Mouse (Mus musculus) liver, postnatal 0 days (tissue): ENCODE data around the gene Nfat5. TPM values are rescaled to one million over a fixed set of nuclear protein-coding genes. Genes with fewer than 3 reads are reported as not detected.
A peak's percentile ranks its signal among the peaks of the same experiment; 100 is the strongest.

ENCODE experiments used
- ATAC-seq: fragments of 200-750 bp; cut with Nextera tagmentation; 2 replicates; pipeline ENCODE4 v1.8.0; 2017; ENCODE audit warnings: mild to moderate bottlenecking, moderate library complexity
- DNase-seq: peaks from one replicate; pipeline ENCODE4 v3.0.0-alpha.2; 2016
- H3K27ac ChIP-seq: fragments of 300-500 bp; sonication (generic); 2 replicates; pipeline ENCODE4 v1.5.1; 2014; ENCODE audit warnings: antibody characterized with exemption, moderate library complexity, mild to moderate bottlenecking, low read depth
- H3K27me3 ChIP-seq: fragments of 300-500 bp; sonication (generic); 2 replicates; pipeline ENCODE4 v1.6.1; 2014; ENCODE audit warnings: low read length, control low read depth, mixed read lengths; ENCODE audit not compliant: insufficient read depth
- H3K36me3 ChIP-seq: fragments of 300-500 bp; sonication (generic); replicated peaks from 2 replicates; pipeline ENCODE4 v1.6.1; 2014; ENCODE audit warnings: mild to moderate bottlenecking, control low read depth, low read length, moderate library complexity, mixed read lengths; ENCODE audit not compliant: insufficient read depth
- H3K4me1 ChIP-seq: fragments of 300-500 bp; sonication (generic); 2 replicates; pipeline ENCODE4 v1.6.1; 2014; ENCODE audit warnings: antibody characterized with exemption, mild to moderate bottlenecking, control low read depth; ENCODE audit not compliant: insufficient read depth
- H3K4me2 ChIP-seq: fragments of 300-500 bp; sonication (generic); 2 replicates; pipeline ENCODE4 v1.6.1; 2014; ENCODE audit warnings: low read depth, mild to moderate bottlenecking, low read length, moderate library complexity, mixed read lengths
- H3K4me3 ChIP-seq: fragments of 300-500 bp; sonication (generic); 2 replicates; pipeline ENCODE4 v1.5.1; 2014; ENCODE audit warnings: low read depth, low read length
- H3K9ac ChIP-seq: fragments of 300-500 bp; sonication (generic); replicated peaks from 2 replicates; pipeline ENCODE4 v1.6.1; 2014; ENCODE audit warnings: mild to moderate bottlenecking, moderate library complexity
- H3K9me3 ChIP-seq: fragments of 300-500 bp; sonication (generic); 2 replicates; pipeline ENCODE4 v1.6.1; 2016; ENCODE audit warnings: mild to moderate bottlenecking, control low read depth, low read length, mixed read lengths
- CTCF ChIP-seq: sonication (generic); IDR thresholded peaks from 2 replicates; pipeline ENCODE4 v1.5.1; 2016; ENCODE audit warnings: antibody characterized with exemption, low read depth
- EP300 ChIP-seq: IDR thresholded peaks from 2 replicates; pipeline ENCODE4 v1.6.1; 2016; ENCODE audit warnings: antibody characterized with exemption, low read depth, mild to moderate bottlenecking
- WGBS: fragments of 180-500 bp; shearing (Covaris S2); extraction: QIAGEN DNeasy Blood & Tissue Kit; methylation state at CpG from one replicate; pipeline ENCODE4 v1.1.7; 2014; ENCODE audit not compliant: insufficient replicate concordance; 5-methylcytosine and 5-hydroxymethylcytosine counted together
- polyA plus RNA-seq: library from polyadenylated mRNA; unstranded; fragments of >200 nt; fragmentation: Nextera tagmentation; extraction: Ambion mirVana; gene quantifications from 2 replicates; pipeline ENCODE4 v1.2.1, GENCODE M21; 2015

The Nfat5 gene
- polyA plus RNA-seq, 1 experiment from 2014 or later = 1.6 TPM

DNA sequence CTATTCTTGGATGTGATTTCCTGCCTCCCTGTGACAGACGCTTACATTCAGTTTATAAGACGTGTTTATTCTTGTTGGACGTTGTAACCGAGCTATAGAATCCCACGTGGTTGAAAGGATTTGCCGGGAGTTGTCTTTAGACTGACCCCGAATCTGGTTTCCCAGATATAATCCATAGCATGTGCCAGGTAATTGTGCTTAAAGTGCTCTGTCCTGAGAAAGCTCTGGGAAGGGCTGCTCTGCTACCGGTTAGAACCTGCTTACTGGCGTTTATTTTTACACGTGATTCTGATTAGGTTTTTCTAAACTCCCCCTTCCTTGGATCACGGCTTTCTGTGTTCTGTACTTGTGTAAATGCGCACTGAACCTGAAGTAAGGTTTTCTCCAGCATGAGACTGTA lies 104.4 kb downstream of the Nfat5 start:
- H3K4me3 ChIP-seq = no peak overlapping the region
- DNase-seq = no peak
- H3K36me3 ChIP-seq = no peaks in the 10 kb centered on the region
- WGBS = 69% methylated on average over 12 of the region's 12 CpGs
- no peak overlapping the region for H3K27ac ChIP-seq
- no peak for ATAC-seq
- peaks cover 6% of the 10 kb centered on the region for H3K4me1 ChIP-seq
- no peaks in the 10 kb centered on the region for H3K27me3 ChIP-seq
- no peaks in the 10 kb centered on the region for H3K9me3 ChIP-seq
- H3K4me2 ChIP-seq = no peak overlapping the region
- TF ChIP-seq EP300 (no peak), CTCF (no peak)
- H3K9ac ChIP-seq = no peak overlapping the region

DNA sequence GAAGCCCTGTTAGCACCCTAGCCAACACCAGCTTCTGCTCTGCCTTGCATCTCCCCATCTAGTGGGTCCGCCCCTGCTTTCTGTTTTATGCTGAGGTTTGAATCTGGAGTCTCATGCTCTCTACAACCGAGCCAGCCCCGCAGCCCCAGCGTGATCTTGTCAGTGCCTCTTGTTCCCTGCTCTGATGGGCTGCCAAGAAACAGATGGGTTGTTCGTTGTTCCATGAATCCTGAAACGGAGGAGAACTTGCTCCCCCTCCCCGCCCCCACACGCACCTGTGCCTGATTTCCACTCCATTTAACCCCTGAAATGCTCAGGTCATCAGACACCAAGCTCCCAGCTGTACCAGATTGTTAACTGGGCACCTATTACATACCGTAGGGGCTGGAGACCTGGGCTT lies 106.2 kb downstream of the Nfat5 start:
- Histone ChIP-seq H3K9me3 (no peaks in the 10 kb centered on the region), H3K4me3 (no peak overlapping the region), H3K4me1 (peaks cover 16% of the 10 kb centered on the region), H3K4me2 (no peak overlapping the region), H3K36me3 (no peaks in the 10 kb centered on the region), H3K9ac (no peak overlapping the region), H3K27ac (no peak overlapping the region), H3K27me3 (no peaks in the 10 kb centered on the region)
- WGBS = 50% methylated on average over 9 of the region's 9 CpGs
- ATAC-seq (no peak), DNase-seq (no peak)
- no peak for TF ChIP-seq EP300
- TF ChIP-seq CTCF = no peak

DNA sequence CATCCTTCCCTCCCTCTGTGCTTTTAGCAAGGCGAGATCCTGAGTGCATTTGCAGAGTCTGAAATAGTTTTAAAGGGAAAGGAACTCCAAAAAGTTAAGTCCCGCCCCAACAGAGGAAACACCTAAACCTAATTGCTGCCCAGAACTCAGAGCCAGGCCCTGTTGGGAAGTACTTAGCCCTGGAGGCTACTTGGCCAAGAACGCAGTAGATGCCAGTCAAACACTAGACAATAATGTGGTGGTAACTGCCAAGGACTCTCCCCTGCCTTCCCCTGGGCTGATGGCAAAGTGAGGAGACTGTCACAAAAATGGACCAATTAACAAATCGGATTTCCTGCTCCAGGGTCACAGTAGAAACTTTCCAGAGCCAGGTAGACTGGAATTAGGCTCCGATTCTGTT lies 108.6 kb downstream of the Nfat5 start:
- Histone ChIP-seq H3K4me3 (peak overlapping the region; percentile 46), H3K4me1 (peaks cover 18% of the 10 kb centered on the region), H3K9ac (no peak overlapping the region), H3K36me3 (no peaks in the 10 kb centered on the region), H3K9me3 (no peaks in the 10 kb centered on the region), H3K4me2 (peak overlapping the region; percentile 65), H3K27me3 (no peaks in the 10 kb centered on the region), H3K27ac (no peak overlapping the region)
- WGBS = 88% methylated on average over 5 of the region's 5 CpGs
- TF ChIP-seq CTCF = no peak
- TF ChIP-seq EP300 = no peak
- ATAC-seq (no peak), DNase-seq (no peak)

DNA sequence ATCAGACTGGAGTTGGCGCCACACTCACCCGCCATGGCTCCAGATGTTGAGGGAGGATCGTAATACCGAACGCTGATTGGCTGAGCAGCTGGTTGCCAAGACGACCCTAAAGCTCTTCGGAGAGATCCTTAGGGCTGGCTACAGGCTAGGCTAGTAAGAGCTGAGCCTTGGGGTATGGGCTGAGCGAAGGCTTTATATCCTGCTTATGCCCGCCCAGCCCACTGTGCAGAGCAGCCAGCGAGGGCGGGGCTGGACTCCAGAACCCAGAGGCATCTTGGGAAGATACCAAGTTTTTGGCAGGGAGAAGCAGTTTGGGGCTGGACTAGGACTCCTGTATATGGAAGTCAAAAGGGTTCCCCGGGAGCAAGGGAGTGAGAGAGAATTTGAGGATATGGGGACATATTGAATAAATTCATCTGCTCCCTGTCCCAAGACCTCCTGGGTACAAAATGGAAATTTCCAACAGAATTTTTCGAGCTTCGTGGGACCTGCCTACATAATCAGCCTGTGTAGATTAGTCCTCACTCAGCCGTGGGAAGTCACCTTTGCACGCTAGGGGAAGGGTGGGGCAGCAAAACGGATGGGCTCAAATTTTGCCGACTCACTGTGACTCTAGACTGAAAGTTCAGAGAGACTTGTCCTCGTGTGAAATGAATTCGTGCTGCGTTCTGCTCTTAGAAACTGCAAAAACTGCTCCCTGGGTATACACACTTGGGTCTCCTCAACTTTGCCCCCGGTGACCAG lies 109.9 kb downstream of the Nfat5 start, which contains the start of gene Nqo1:
Gene Nqo1, minus strand, starts transcription at position 169 of the 744 bp plus-strand sequence.
- H3K36me3 ChIP-seq = no peaks in the 10 kb centered on the region
- DNase-seq = peak; percentile 81
- ATAC-seq = peak; percentile 94
- H3K4me2 ChIP-seq = peak within 1 kb of the TSS; percentile 65
- H3K27me3 ChIP-seq = no peaks in the 10 kb centered on the region
- H3K27ac ChIP-seq = peak within 1 kb of the TSS; percentile 91
- H3K4me1 ChIP-seq = peaks cover 18% of the 10 kb centered on the region
- H3K9ac ChIP-seq = peak within 1 kb of the TSS; percentile 56
- 13% methylated on average over 22 of the region's 22 CpGs for WGBS
- H3K4me3 ChIP-seq = peak within 1 kb of the TSS; percentile 46
- peak; percentile 9; the same call in 1 of the 2 replicates for TF ChIP-seq EP300
- no peak for TF ChIP-seq CTCF
- H3K9me3 ChIP-seq = no peaks in the 10 kb centered on the region

DNA sequence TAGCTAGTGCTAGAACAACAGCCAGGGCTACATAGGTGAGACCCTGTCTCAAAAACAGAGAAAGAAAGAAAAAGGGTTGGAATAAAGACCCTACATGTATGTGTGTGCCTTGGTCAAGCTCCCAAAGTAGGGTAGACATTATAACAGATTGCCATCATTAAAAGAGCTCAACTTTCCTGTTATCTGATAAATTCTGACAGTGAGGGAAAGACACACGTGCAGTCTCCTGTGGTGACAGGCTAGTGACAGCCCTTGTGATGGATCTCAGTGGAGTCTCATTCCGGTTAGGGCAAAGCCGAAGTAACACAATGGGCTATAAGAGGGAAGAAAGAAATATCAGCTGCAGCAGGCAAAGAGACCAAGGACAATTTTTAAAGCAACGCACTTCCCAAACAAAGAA lies 110.8 kb downstream of the Nfat5 start:
- Histone ChIP-seq H3K9ac (peak overlapping the region; percentile 56), H3K4me1 (peaks cover 18% of the 10 kb centered on the region), H3K4me3 (peak overlapping the region; percentile 46), H3K36me3 (no peaks in the 10 kb centered on the region), H3K27ac (peak overlapping the region; percentile 91), H3K4me2 (peak overlapping the region; percentile 65), H3K9me3 (no peaks in the 10 kb centered on the region), H3K27me3 (no peaks in the 10 kb centered on the region)
- ATAC-seq = no peak
- TF ChIP-seq CTCF (no peak), EP300 (no peak)
- no peak for DNase-seq
- 78% methylated on average over 4 of the region's 4 CpGs for WGBS

DNA sequence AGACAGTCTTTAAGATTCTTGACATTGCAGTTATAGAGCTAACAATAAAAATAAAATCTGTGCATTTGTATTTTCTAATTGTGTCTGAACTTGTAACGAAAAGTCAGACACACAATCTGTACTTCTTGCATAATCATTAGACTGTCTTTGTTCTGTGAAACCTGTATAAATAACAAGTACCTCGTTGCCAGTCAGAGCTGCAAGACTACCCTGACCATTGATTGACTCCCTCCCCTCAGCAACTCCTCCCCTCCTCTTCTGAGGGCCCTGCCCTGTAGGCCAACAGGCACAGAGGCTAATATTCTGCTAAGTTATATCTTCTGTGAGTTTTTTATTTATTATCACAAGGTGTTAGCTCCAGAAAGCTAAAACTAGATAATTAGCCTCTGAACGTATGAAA lies 112.7 kb downstream of the Nfat5 start:
- Histone ChIP-seq H3K4me3 (no peak overlapping the region), H3K36me3 (peaks cover 11% of the 10 kb centered on the region), H3K4me1 (peaks cover 18% of the 10 kb centered on the region), H3K9me3 (no peaks in the 10 kb centered on the region), H3K9ac (no peak overlapping the region), H3K27ac (no peak overlapping the region), H3K27me3 (no peaks in the 10 kb centered on the region), H3K4me2 (no peak overlapping the region)
- DNase-seq (no peak), ATAC-seq (no peak)
- 59% methylated on average over 3 of the region's 3 CpGs for WGBS
- TF ChIP-seq CTCF (no peak), EP300 (no peak)
